Mouse (Mus musculus) heart, postnatal 36 days (tissue): ENCODE measurements around the gene Dhx37. TPM values are rescaled to one million over a fixed set of nuclear protein-coding genes. Genes with fewer than 3 reads are reported as not detected.
"Not testable (repeated sequence)": the region's sequence is repeated elsewhere in the genome, so short reads cannot be mapped to it uniquely, and the experiment has no call there.

ENCODE experiments used
- DNase-seq, 2 experiments: peaks; one replicate each; pipeline ENCODE4 v3.0.0; 2021 to 2022
- intact Hi-C: fragments of 180-260 bp; cut with DNase I; formaldehyde crosslinking; loops from one replicate; pipeline ENCODE4 v1.15.1; 2025
- total RNA-seq, 2 experiments: library from RNA; stranded (reverse); gene quantifications; 2 replicates each; pipeline ENCODE4 v1.2.3; 2021

The Dhx37 gene
- total RNA-seq, 2 experiments from 2014 or later, result 11.4 to 11.7 TPM

- DNase-seq, result no peak
- intact Hi-C loops, result no loop called here
Observed at GRCm38 (mm10) chr5:125452573-125452972, 18.7 kb upstream of the Dhx37 start.

- no peak for DNase-seq
- intact Hi-C loops, result no loop called here
Observed at GRCm38 (mm10) chr5:125449306-125449705, 15.4 kb upstream of the Dhx37 start.

- intact Hi-C loops, result no loop called here
- DNase-seq, result no peak
Observed at GRCm38 (mm10) chr5:125448631-125449030, 14.7 kb upstream of the Dhx37 start.

GRCm38 (mm10) chr5:125448026-125448425 lies 14.1 kb upstream of the Dhx37 start:
- peak; percentile 20 to 35 for DNase-seq
- intact Hi-C loops, result no loop called here

- intact Hi-C loops, result no loop called here
- DNase-seq, result no peak
Observed at GRCm38 (mm10) chr5:125446344-125446743, 12.4 kb upstream of the Dhx37 start.

GRCm38 (mm10) chr5:125444554-125444953 lies 10.6 kb upstream of the Dhx37 start:
- intact Hi-C loops, result no loop called here
- no peak for DNase-seq

- intact Hi-C loops, result no loop called here
- DNase-seq, result no peak
Observed at GRCm38 (mm10) chr5:125443915-125444314, 10.0 kb upstream of the Dhx37 start.

GRCm38 (mm10) chr5:125443335-125443734 lies 9.4 kb upstream of the Dhx37 start:
- intact Hi-C loops, result no loop called here
- DNase-seq, result no peak

- peak; percentile 15 to 21 for DNase-seq
- intact Hi-C loops, result no loop called here
Observed at GRCm38 (mm10) chr5:125442136-125442995, 8.4 kb upstream of the Dhx37 start.

GRCm38 (mm10) chr5:125441234-125442114 lies 7.6 kb upstream of the Dhx37 start, which contains the start of gene Bri3bp:
TSS of gene Bri3bp (plus strand) at chr5:125441568.
- DNase-seq, result peak; percentile 60 to 67
- intact Hi-C loops, result no loop called here

- intact Hi-C loops, result no loop called here
Observed at GRCm38 (mm10) chr5:125440583-125441233, 6.8 kb upstream of the Dhx37 start.

GRCm38 (mm10) chr5:125434347-125434746 lies 426 bp upstream of the Dhx37 start:
- DNase-seq, intact Hi-C loops: not testable (repeated sequence)

More at GRCm38 (mm10) chr5:125440583-125441233, 6.8 kb upstream of the Dhx37 start:
- no peak for DNase-seq

- not testable (repeated sequence) for DNase-seq
- intact Hi-C loops, result loop anchor here (2.0 kb wide), 1 partner anchor 18 kb away; no protein-coding TSS in a partner anchor
Observed at GRCm38 (mm10) chr5:125432324-125432723, 1.6 kb downstream of the Dhx37 start.

GRCm38 (mm10) chr5:125426343-125426742 lies 7.6 kb downstream of the Dhx37 start:
- DNase-seq, result no peak
- intact Hi-C loops, result no loop called here

GRCm38 (mm10) chr5:125425698-125426276 lies 8.1 kb downstream of the Dhx37 start:
- DNase-seq, result no peak
- intact Hi-C loops, result no loop called here

GRCm38 (mm10) chr5:125419124-125419523 lies 14.8 kb downstream of the Dhx37 start:
- DNase-seq, result no peak
- intact Hi-C loops, result no loop called here

- DNase-seq, result no peak
- intact Hi-C loops, result no loop called here
Observed at GRCm38 (mm10) chr5:125418636-125419035, 15.3 kb downstream of the Dhx37 start.

GRCm38 (mm10) chr5:125416183-125416582 lies 17.7 kb downstream of the Dhx37 start:
- intact Hi-C loops, result no loop called here
- no peak for DNase-seq

GRCm38 (mm10) chr5:125413763-125414162 lies 20.2 kb downstream of the Dhx37 start:
- intact Hi-C loops, result loop anchor here (2.0 kb wide), 2 partner anchors 19 to 49 kb away; no protein-coding TSS in a partner anchor
- DNase-seq, result no peak

GRCm38 (mm10) chr5:125412536-125412935 lies 21.4 kb downstream of the Dhx37 start:
- intact Hi-C loops, result loop anchor here (2.0 kb wide), 1 partner anchor 50 kb away; no protein-coding TSS in a partner anchor
- not testable (repeated sequence) for DNase-seq
